Mouse (Mus musculus) embryonic facial prominence, embryonic 11.5 days (tissue): Measurements from ENCODE around the gene Agap1. TPM values are rescaled to one million over a fixed set of nuclear protein-coding genes. Genes with fewer than 3 reads are reported as not detected.

Source experiments
- ATAC-seq: fragments of 200-750 bp; cut with Nextera tagmentation; replicated peaks from 2 replicates; pipeline ENCODE4 v1.8.0; 2017; ENCODE audit warnings: low read depth; ENCODE audit not compliant: insufficient number of reproducible peaks, low FRiP score, low TSS enrichment
- DNase-seq: peaks from one replicate; pipeline ENCODE4 v3.0.0-alpha.2; 2015; ENCODE audit warnings: low spot score
- H3K27ac ChIP-seq: fragments of 300-500 bp; sonication (generic); replicated peaks from 2 replicates; pipeline ENCODE4 v1.5.1; 2014; ENCODE audit warnings: mild to moderate bottlenecking, low read depth, low read length, control low read depth
- H3K27me3 ChIP-seq: fragments of 300-500 bp; sonication (generic); 2 replicates; pipeline ENCODE4 v1.6.1; 2014; ENCODE audit warnings: mild to moderate bottlenecking, low read length, moderate library complexity, mixed read lengths; ENCODE audit not compliant: control insufficient read depth, insufficient read depth
- H3K36me3 ChIP-seq: fragments of 300-500 bp; sonication (generic); replicated peaks from 2 replicates; pipeline ENCODE4 v1.6.1; 2014; ENCODE audit warnings: low read depth, mild to moderate bottlenecking, low read length, moderate library complexity, mixed read lengths; ENCODE audit not compliant: control insufficient read depth, insufficient read depth
- H3K4me1 ChIP-seq: fragments of 300-500 bp; sonication (generic); 2 replicates; pipeline ENCODE4 v1.6.1; 2014; ENCODE audit warnings: low read length, mixed read lengths; ENCODE audit not compliant: control insufficient read depth, insufficient read depth
- H3K4me2 ChIP-seq: fragments of 300-500 bp; sonication (generic); 2 replicates; pipeline ENCODE4 v1.6.1; 2014; ENCODE audit warnings: low read depth, mild to moderate bottlenecking, control low read depth, low read length, moderate library complexity
- H3K4me3 ChIP-seq: fragments of 300-500 bp; sonication (generic); 2 replicates; pipeline ENCODE4 v1.5.1; 2014; ENCODE audit warnings: low read depth, low read length, control low read depth
- H3K9ac ChIP-seq: fragments of 300-500 bp; sonication (generic); replicated peaks from 2 replicates; pipeline ENCODE4 v1.6.1; 2014; ENCODE audit warnings: mild to moderate bottlenecking, control low read depth, low read length
- H3K9me3 ChIP-seq: fragments of 300-500 bp; sonication (generic); replicated peaks from 2 replicates; pipeline ENCODE4 v1.6.1; 2016; ENCODE audit warnings: mild to moderate bottlenecking, low read length, inconsistent platforms, mixed read lengths; ENCODE audit not compliant: control insufficient read depth
- WGBS: fragments of 180-500 bp; shearing (Covaris S2); extraction: QIAGEN DNeasy Blood & Tissue Kit; methylation state at CpG from one replicate; pipeline ENCODE4 v1.1.7; 2014; 5-methylcytosine and 5-hydroxymethylcytosine counted together
- polyA plus RNA-seq: library from polyadenylated mRNA; unstranded; fragments of >200 nt; fragmentation: Nextera tagmentation; extraction: Ambion mirVana; gene quantifications from 2 replicates; pipeline ENCODE4 v1.2.1, GENCODE M21; 2014

Agap1 gene
- polyA plus RNA-seq, 1 experiment from 2014 or later = 15.4 TPM

- Histone ChIP-seq H3K4me3 (no peak overlapping the region), H3K9ac (no peak overlapping the region), H3K27ac (no peak overlapping the region), H3K36me3 (no peaks in the 10 kb centered on the region), H3K4me2 (no peak overlapping the region), H3K4me1 (no peaks in the 10 kb centered on the region), H3K27me3 (no peaks in the 10 kb centered on the region), H3K9me3 (no peaks in the 10 kb centered on the region)
- ATAC-seq (no peak), DNase-seq (peak; percentile 75)
- 72% methylated on average over 8 of the region's 8 CpGs for WGBS
These were observed 189.0 kb downstream of the Agap1 start for GRCm38 (mm10) chr1:89643445-89644100.

- DNase-seq (no peak), ATAC-seq (no peak)
- Histone ChIP-seq H3K36me3 (no peaks in the 10 kb centered on the region), H3K4me3 (no peak overlapping the region), H3K27ac (no peak overlapping the region), H3K27me3 (no peaks in the 10 kb centered on the region), H3K9ac (no peak overlapping the region), H3K4me1 (no peaks in the 10 kb centered on the region), H3K4me2 (no peak overlapping the region), H3K9me3 (no peaks in the 10 kb centered on the region)
- WGBS = 70% methylated on average over 11 of the region's 11 CpGs
These were observed 189.5 kb downstream of the Agap1 start for GRCm38 (mm10) chr1:89644120-89644519.

GRCm38 (mm10) chr1:89646326-89647018 is 191.9 kb downstream of the Agap1 start:
- 0 out of 2 replicates have a peak, but pooled peaks have one; percentile 19 for ATAC-seq
- peak; percentile 81 for DNase-seq
- no peaks in the 10 kb centered on the region for H3K9me3 ChIP-seq
- H3K36me3 ChIP-seq = no peaks in the 10 kb centered on the region
- H3K4me3 ChIP-seq = no peak overlapping the region
- WGBS = 25% methylated on average over 4 of the region's 4 CpGs
- H3K4me1 ChIP-seq = no peaks in the 10 kb centered on the region
- no peak overlapping the region for H3K27ac ChIP-seq
- no peak overlapping the region for H3K4me2 ChIP-seq
- no peaks in the 10 kb centered on the region for H3K27me3 ChIP-seq
- no peak overlapping the region for H3K9ac ChIP-seq

GRCm38 (mm10) chr1:89647505-89647904 is 192.9 kb downstream of the Agap1 start:
- no peak for DNase-seq
- Histone ChIP-seq H3K4me2 (no peak overlapping the region), H3K9ac (no peak overlapping the region), H3K4me3 (no peak overlapping the region), H3K27ac (no peak overlapping the region), H3K4me1 (no peaks in the 10 kb centered on the region), H3K36me3 (no peaks in the 10 kb centered on the region), H3K27me3 (no peaks in the 10 kb centered on the region), H3K9me3 (no peaks in the 10 kb centered on the region)
- no peak for ATAC-seq
- 82% methylated on average over 8 of the region's 8 CpGs for WGBS

GRCm38 (mm10) chr1:89650557-89650956 is 196.0 kb downstream of the Agap1 start:
- ATAC-seq = no peak

GRCm38 (mm10) chr1:89656167-89656566 is 201.6 kb downstream of the Agap1 start:
- Histone ChIP-seq H3K9ac (no peak overlapping the region), H3K27ac (no peak overlapping the region), H3K36me3 (no peaks in the 10 kb centered on the region), H3K4me3 (no peak overlapping the region), H3K4me1 (no peaks in the 10 kb centered on the region), H3K4me2 (no peak overlapping the region), H3K27me3 (no peaks in the 10 kb centered on the region), H3K9me3 (no peaks in the 10 kb centered on the region)
- 92% methylated on average over 3 of the region's 3 CpGs for WGBS
- no peak for ATAC-seq
- no peak for DNase-seq

More at GRCm38 (mm10) chr1:89650557-89650956, 196.0 kb downstream of the Agap1 start:
- H3K4me1 ChIP-seq = no peaks in the 10 kb centered on the region
- no peak overlapping the region for H3K4me2 ChIP-seq
- no peak overlapping the region for H3K9ac ChIP-seq
- H3K36me3 ChIP-seq = no peaks in the 10 kb centered on the region
- DNase-seq = no peak
- H3K9me3 ChIP-seq = no peaks in the 10 kb centered on the region
- H3K27ac ChIP-seq = no peak overlapping the region
- WGBS = 87% methylated on average over 7 of the region's 7 CpGs
- no peak overlapping the region for H3K4me3 ChIP-seq
- no peaks in the 10 kb centered on the region for H3K27me3 ChIP-seq

GRCm38 (mm10) chr1:89656643-89657321 is 202.2 kb downstream of the Agap1 start:
- no peaks in the 10 kb centered on the region for H3K36me3 ChIP-seq
- 57% methylated on average over 11 of the region's 11 CpGs for WGBS
- H3K9me3 ChIP-seq = no peaks in the 10 kb centered on the region
- H3K27ac ChIP-seq = no peak overlapping the region
- no peak overlapping the region for H3K4me2 ChIP-seq
- DNase-seq (no peak), ATAC-seq (no peak)
- no peak overlapping the region for H3K4me3 ChIP-seq
- no peak overlapping the region for H3K9ac ChIP-seq
- no peaks in the 10 kb centered on the region for H3K4me1 ChIP-seq
- H3K27me3 ChIP-seq = no peaks in the 10 kb centered on the region

GRCm38 (mm10) chr1:89660804-89661203 is 206.2 kb downstream of the Agap1 start:
- no peak for DNase-seq
- 83% methylated on average over 4 of the region's 4 CpGs for WGBS

More at GRCm38 (mm10) chr1:89660804-89661203, 206.2 kb downstream of the Agap1 start:
- no peak overlapping the region for H3K4me3 ChIP-seq
- H3K4me1 ChIP-seq = no peaks in the 10 kb centered on the region
- no peaks in the 10 kb centered on the region for H3K27me3 ChIP-seq
- no peaks in the 10 kb centered on the region for H3K9me3 ChIP-seq
- no peak for ATAC-seq
- no peaks in the 10 kb centered on the region for H3K36me3 ChIP-seq
- no peak overlapping the region for H3K27ac ChIP-seq
- no peak overlapping the region for H3K9ac ChIP-seq
- no peak overlapping the region for H3K4me2 ChIP-seq
